Mouse (Mus musculus) lung, postnatal 10 days (tissue): ENCODE results near the gene Zfp36l2.
"Not testable (repeated sequence)": the region's sequence is repeated elsewhere in the genome, so short reads cannot be mapped to it uniquely, and the experiment has no call there.

ENCODE experiments used
- DNase-seq: peaks from one replicate; pipeline ENCODE4 v3.0.0; 2021

Gene Zfp36l2

GRCm38 (mm10) chr17:84187727-84188373, at the start of gene Zfp36l2:
Gene Zfp36l2, minus strand, starts transcription at chr17:84187947.
- DNase-seq: peak; percentile 97

DNA sequence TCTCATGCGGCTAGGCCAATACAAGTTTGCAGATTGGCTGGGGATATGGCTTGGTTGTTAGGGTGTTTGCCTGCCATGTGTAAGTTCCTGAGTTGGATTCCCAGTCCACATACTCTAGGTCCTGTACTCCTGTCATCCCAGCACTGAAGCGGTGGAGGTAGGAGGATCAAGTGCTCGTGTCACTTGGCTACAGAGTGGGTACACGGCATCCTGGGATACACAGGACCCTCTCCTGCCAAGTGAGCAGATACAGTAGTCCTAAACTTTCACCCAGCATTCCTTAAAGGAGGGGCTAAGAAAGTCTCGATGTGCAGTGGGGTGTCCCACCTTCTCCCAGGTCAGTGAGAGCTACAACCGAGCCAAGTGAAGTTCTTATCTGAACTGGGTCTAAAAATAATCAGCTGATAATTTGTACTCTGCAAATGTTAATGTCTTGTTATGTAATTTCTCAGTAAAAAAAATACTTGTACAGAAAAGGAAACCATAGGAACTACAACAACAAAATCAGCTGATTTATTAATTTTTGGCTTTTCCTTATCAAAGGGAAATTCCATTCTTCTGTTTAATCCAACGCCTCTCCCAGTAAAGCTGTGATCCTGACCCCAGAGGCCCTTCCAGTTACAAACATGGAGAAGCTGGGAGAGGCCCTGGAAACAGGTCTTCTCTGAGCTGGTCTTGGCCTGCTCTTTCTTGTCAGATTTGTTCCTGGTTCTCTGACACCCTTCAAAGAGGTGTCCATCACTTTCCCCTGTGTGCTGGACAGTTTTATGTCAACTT, 49.2 kb upstream of the Zfp36l2 start:
- peak; percentile 54 for DNase-seq

DNA sequence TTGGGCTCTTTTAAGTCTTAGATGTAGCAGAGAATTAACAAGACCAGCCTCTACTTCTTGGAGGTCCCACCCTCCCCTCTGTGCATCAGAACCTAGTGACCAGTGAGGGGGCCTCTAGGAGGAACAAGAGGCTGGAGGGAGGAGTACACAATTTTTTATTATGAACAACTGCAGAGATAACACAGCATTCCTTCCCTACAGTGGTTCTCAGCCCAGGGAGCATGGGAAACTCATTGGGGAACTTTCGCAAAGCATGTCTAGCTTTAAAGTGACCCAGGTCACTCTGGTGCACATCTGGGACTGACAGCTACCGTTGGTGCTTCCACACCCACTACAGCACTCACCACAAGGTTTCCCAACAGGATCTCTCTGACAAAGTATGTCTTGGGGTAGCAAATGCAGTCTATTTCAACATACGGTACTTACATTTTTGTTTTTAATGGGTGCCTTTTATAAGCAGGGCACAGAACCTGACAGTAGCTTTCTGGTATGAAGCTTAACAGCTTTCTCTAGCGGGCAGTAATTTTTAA, 47.7 kb upstream of the Zfp36l2 start:
- no peak for DNase-seq

DNA sequence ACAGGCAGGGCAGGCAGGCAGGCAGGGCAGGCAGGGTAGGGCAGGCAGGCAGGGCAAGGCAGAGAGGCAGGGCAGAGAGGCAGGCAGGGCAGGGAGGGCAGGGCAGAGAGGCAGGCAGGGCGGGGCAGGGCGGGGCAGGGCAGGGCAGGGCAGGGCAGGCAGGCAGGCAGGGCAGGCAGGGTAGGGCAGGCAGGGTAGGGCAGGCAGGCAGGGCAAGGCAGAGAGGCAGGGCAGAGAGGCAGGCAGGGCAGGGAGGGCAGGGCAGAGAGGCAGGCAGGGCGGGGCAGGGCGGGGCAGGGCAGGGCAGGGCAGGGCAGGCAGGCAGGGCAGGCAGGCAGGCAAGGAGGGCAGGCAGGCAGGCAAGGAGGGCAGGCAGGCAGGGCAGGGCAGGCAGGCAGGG, 47.0 kb upstream of the Zfp36l2 start:
- not testable (repeated sequence) for DNase-seq

GRCm38 (mm10) chr17:84233758-84234157, 46.0 kb upstream of the Zfp36l2 start:
- DNase-seq: no peak

GRCm38 (mm10) chr17:84231361-84231760, 43.6 kb upstream of the Zfp36l2 start:
- no peak for DNase-seq

GRCm38 (mm10) chr17:84228223-84228622, 40.5 kb upstream of the Zfp36l2 start:
- DNase-seq: no peak

GRCm38 (mm10) chr17:84226681-84227080, 38.9 kb upstream of the Zfp36l2 start:
- DNase-seq: no peak

DNA sequence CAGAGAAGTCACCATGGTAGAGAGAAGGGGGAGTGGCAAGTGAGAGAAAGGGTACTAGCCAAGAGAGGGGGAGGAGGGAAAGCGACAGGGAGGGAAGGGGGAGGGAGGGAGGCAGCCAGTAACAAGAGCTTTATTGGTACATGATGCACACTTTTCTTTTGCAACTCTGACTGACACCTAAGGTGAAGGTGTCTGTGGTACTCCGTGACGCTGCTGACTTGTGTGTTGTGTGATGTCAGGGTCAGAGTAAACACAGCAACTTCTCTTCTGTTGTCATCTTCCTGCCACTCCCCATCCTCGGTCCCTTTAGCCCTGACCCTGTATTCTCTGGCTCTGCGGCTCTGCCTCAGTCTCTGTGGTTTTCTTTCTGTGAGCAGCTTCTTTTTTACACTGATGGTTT, 38.5 kb upstream of the Zfp36l2 start:
- no peak for DNase-seq

DNA sequence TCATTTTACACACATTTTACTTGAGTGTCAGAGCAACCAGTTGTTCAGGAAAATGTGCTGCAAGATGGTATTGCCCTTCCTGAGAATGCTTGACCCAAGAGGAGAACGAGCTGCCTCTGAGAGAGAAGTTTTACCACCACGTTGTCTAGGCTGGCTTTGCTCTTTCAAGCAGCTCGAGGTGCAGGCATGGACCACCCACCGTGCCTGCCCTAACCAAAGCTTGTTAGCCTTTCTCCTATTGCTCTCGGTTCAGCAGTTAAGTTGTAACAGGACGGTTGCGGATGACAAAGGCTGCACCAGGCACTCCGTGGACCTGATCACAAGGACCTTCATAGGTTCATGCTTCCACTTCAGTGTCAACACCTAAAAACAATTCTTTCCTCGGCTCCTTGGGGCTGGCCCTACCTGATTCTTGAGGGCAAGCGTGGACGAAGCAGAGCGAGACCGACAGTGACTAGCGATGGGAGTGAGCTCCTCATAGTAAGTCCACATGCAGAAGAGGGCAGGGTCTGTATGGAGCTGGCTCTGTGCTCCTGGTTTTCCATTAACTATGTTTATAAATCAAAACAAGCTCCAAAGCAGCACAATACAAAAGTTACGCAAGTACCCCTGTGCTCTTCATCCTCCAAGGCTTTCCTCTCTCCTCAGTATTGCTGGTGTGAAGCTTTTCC, 36.6 kb upstream of the Zfp36l2 start:
- no peak for DNase-seq

GRCm38 (mm10) chr17:84218841-84219240, 31.1 kb upstream of the Zfp36l2 start:
- not testable (repeated sequence) for DNase-seq

- no peak for DNase-seq
These were observed 29.9 kb upstream of the Zfp36l2 start for GRCm38 (mm10) chr17:84217696-84218095.

GRCm38 (mm10) chr17:84215264-84215960, 27.7 kb upstream of the Zfp36l2 start:
- DNase-seq: no peak

- DNase-seq: no peak
These were observed 25.7 kb upstream of the Zfp36l2 start for GRCm38 (mm10) chr17:84213464-84213863.

DNA sequence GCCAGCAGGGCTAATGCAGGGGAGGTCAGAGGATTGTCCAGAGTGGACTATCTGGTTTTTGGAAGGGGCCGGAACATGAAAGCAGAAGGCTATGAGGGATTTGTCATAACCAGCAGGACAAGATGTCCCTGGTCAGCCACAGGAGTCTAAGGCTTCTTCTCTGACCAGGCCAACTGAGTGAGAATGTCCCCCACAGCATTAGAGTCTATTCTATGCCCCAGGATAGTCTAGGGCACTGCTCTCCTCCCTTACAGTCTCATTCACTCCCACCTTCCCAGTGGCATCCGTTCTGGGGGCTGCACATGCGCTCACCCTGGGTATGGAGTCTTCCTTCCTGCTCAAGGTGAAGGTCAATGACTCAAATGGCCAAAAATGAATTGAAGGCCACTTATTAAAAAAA, 19.9 kb upstream of the Zfp36l2 start:
- DNase-seq: no peak

DNA sequence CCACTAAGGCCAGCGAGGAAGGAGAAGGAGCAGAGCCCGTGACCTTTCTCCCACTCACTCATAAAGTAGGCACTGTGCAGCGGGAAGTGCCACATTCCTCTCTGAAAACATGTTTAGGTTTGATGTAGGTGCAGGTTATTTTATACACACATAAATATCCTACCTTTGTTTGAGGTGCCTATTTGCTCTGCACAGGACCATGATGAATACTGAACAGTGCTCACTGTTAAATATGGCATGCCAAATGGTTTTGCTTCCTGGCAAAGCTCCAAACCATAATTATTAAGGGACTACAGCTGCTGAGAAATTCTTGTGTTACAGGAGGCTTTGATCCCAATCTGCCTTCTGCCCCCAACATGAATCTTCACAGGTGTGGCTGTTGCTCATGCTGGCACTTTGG, 18.5 kb upstream of the Zfp36l2 start:
- DNase-seq: no peak

DNA sequence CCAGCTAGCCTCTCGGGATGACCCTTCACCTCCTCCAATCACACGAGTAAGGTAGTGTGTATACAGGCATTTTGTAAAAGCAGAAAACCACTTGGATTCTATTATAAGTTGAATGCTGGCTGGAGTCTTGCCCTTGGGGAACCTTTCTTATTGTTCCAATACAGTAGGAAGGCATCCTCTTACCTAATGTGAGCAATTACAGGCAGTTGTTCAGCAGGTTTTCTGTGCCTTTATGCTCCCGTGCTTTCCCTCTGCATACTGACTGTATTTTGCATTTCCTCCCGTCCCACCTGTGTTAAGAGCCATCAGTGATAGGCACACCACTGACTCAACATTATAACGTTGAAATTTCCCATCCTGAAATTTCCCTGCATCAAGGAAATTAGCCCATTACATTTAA, 17.2 kb upstream of the Zfp36l2 start:
- no peak for DNase-seq

DNA sequence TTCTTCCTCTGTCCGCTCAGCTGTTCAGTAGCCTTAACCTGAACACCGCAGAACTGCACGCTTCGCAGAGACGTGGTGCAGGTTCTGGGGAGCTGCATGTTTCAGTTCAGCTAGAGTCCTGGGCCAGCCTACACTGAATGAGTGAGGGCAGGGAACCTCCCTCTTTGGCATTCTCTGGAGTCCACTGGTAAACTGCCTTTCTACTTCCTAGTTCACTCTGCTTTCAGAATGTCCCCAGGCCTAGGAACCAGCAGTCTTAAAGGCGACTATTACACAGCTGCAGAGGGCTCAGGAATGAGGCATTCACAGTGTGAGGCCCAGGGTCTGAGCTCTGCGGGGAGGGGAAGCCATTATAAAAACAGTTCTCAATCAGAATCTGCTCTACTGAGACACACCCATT, 15.6 kb upstream of the Zfp36l2 start:
- no peak for DNase-seq

GRCm38 (mm10) chr17:84201183-84201582, 13.4 kb upstream of the Zfp36l2 start:
- no peak for DNase-seq

DNA sequence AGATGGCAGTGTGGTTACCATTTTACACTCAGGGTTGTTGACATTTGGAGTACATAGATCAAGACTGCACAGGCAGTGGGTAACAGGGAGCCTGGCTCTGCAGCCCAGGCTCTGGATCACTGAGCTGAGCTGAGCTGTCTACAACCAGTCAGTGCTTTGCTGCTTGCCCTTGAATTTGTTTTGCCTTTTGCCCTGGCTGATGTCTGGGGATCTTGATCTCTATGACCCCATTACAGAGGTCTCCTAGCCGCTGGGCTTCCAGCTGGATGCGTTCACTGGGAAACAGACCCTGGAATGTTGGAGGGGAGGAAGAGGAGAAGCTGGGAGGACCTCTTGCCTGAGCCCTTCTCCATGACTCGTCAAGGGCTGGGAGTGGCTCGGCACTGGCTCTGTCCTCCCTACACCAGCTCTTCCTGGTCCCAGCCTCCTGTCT, 10.2 kb upstream of the Zfp36l2 start:
- DNase-seq: no peak

GRCm38 (mm10) chr17:84196329-84196728, 8.6 kb upstream of the Zfp36l2 start:
- no peak for DNase-seq

DNA sequence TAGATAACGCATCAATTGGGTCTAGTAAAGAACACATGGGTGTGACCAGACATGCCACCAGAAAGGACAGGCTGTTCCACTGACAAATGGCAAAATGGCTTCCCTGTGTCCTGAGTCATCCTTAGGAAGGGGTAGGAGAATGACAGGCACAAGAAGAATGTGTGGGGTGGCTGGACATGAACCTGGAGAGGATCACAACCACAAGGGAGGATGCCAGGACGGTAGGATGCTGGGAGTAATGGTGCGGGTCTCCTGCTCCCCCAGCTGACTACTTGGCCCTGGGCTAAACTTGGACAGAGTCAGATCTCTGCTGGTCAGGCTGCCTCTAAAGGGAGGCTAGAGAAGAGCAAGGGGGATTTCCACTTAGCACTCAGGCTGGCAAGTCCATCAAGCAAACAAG, 8.1 kb upstream of the Zfp36l2 start:
- no peak for DNase-seq

GRCm38 (mm10) chr17:84195003-84195395, 7.3 kb upstream of the Zfp36l2 start:
- no peak for DNase-seq
